Mouse (Mus musculus): Measurements from ENCODE around the gene Pstk. TPM values are rescaled to one million over a fixed set of nuclear protein-coding genes. Genes with fewer than 3 reads are reported as not detected.

The Pstk gene
- polyA plus RNA-seq, 1 experiment = not detected

DNA sequence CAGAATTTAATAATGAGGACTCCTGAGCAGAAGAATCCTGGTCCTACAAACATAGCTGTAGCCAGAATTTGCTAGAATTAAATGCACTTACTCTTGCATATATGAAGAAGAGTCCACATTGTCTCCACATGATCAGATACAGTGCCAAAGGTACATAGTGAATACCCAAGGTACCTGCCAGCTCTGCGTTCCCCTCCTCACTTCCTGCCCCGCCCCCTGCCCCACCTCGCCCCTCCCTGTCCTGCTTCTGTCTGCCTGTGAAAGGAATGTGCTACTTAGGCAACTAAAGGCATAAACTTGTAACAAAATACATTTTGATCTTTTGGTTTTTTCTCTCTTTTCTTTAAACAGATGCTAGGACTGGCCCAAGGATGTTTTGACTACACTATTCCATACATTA is 66.1 kb downstream of the Pstk start:
- Histone ChIP-seq H3K4me3 (ENCODE audit: insufficient read depth, low read depth, low read length) (no peak overlapping the region), H3K27ac (ENCODE audit: insufficient read depth, low read depth, low read length) (no peak overlapping the region), H3K4me1 (ENCODE audit: control insufficient read depth, insufficient read depth, low read length) (no peaks in the 10 kb centered on the region)
- WGBS = 85% methylated on average over 3 of the region's 3 CpGs
- TF ChIP-seq CTCF (IDR thresholded peaks at IDR 0.05; ENCODE audit: insufficient read depth, low read depth, low read length) (no peak), POLR2A (IDR thresholded peaks at IDR 0.05; ENCODE audit: insufficient read depth, low read depth, low read length) (no peak)

Other genes with a start within 250 kb of the Pstk start
- gene 4933402N03Rik, start 224.8 kb upstream of the Pstk start, polyA plus RNA-seq (2012; ENCODE audit: insufficient read depth, insufficient read length, low replicate concordance, missing spikeins) = not detected in 2 replicates
- not detected in 2 replicates for gene 5430419D17Rik, start 196.7 kb upstream of the Pstk start, polyA plus RNA-seq (2012; ENCODE audit: insufficient read depth, insufficient read length, low replicate concordance, missing spikeins)
- not detected in 2 replicates for gene Cuzd1, start 48.8 kb upstream of the Pstk start, polyA plus RNA-seq (2012; ENCODE audit: insufficient read depth, insufficient read length, low replicate concordance, missing spikeins)
- gene Fam24b, start 41.6 kb upstream of the Pstk start, polyA plus RNA-seq (2012; ENCODE audit: insufficient read depth, insufficient read length, low replicate concordance, missing spikeins) = not detected in 2 replicates
- gene Fam24a, start 37.3 kb upstream of the Pstk start, polyA plus RNA-seq (2012; ENCODE audit: insufficient read depth, insufficient read length, low replicate concordance, missing spikeins) = not detected in 2 replicates
- gene 2310057M21Rik, start 8.4 kb upstream of the Pstk start, polyA plus RNA-seq (2012; ENCODE audit: insufficient read depth, insufficient read length, low replicate concordance, missing spikeins) = not detected in 2 replicates
- gene Ikzf5, start 39.4 kb downstream of the Pstk start, polyA plus RNA-seq (2012; ENCODE audit: insufficient read depth, insufficient read length, low replicate concordance, missing spikeins) = not detected in 2 replicates
- not detected in 2 replicates for gene Acadsb, start 39.5 kb downstream of the Pstk start, polyA plus RNA-seq (2012; ENCODE audit: insufficient read depth, insufficient read length, low replicate concordance, missing spikeins)
- not detected in 2 replicates for gene Hmx3, start 171.7 kb downstream of the Pstk start, polyA plus RNA-seq (2012; ENCODE audit: insufficient read depth, insufficient read length, low replicate concordance, missing spikeins)
- not detected in 2 replicates for gene Hmx2, start 177.6 kb downstream of the Pstk start, polyA plus RNA-seq (2012; ENCODE audit: insufficient read depth, insufficient read length, low replicate concordance, missing spikeins)
- gene Bub3, start 189.1 kb downstream of the Pstk start, polyA plus RNA-seq (2012; ENCODE audit: insufficient read depth, insufficient read length, low replicate concordance, missing spikeins) = not detected in 2 replicates

Data from olfactory bulb, adult 2 months (tissue).